Mouse (Mus musculus): Measurements from ENCODE around the gene Ctdsp2. TPM values are rescaled to one million over a fixed set of nuclear protein-coding genes. Genes with fewer than 3 reads are reported as not detected.

Gene Ctdsp2
- 37.1 and 39.6 TPM in 2 replicates for polyA plus RNA-seq (2015; fragmentation: Nextera tagmentation; extraction: Ambion mirVana)

GRCm38 (mm10) chr10:126978277-126978994 is at the start of gene Ctdsp2:
Gene Ctdsp2 (plus strand): TSS chr10:126978717.
- H3K27me3 ChIP-seq (replicated peaks), result no peaks in the 10 kb centered on the region
- H3K4me2 ChIP-seq, result peak within 1 kb of the TSS; percentile 86
- H3K4me3 ChIP-seq, result peak within 1 kb of the TSS; percentile 97
- no peaks in the 10 kb centered on the region for H3K36me3 ChIP-seq
- no peaks in the 10 kb centered on the region for H3K9me3 ChIP-seq
- peak within 1 kb of the TSS; percentile 100 for H3K27ac ChIP-seq (replicated peaks)
- WGBS, result under 1% methylated on average over 54 of the region's 56 CpGs
- peaks cover 47% of the 10 kb centered on the region for H3K4me1 ChIP-seq
- peak within 1 kb of the TSS; percentile 100 for H3K9ac ChIP-seq
- peak; percentile 89 for ATAC-seq (ENCODE audit: extremely low read depth, insufficient number of reproducible peaks, low FRiP score, low TSS enrichment)

GRCm38 (mm10) chr10:126928819-126929206 is 49.7 kb upstream of the Ctdsp2 start:
- peak overlapping the region; percentile 85 for H3K9ac ChIP-seq
- peak overlapping the region; percentile 58 for H3K4me3 ChIP-seq
- peak overlapping the region; percentile 97 for H3K27ac ChIP-seq (replicated peaks)
- no peaks in the 10 kb centered on the region for H3K36me3 ChIP-seq
- H3K27me3 ChIP-seq (replicated peaks), result no peaks in the 10 kb centered on the region; the same call in 1 of the 2 replicates
- H3K4me1 ChIP-seq, result peaks cover 68% of the 10 kb centered on the region
- peak overlapping the region; percentile 85 for H3K4me2 ChIP-seq
- no peak for ATAC-seq (ENCODE audit: extremely low read depth, insufficient number of reproducible peaks, low FRiP score, low TSS enrichment)
- WGBS, result 26% methylated on average over 12 of the region's 12 CpGs
- no peaks in the 10 kb centered on the region for H3K9me3 ChIP-seq

- Histone ChIP-seq H3K27ac (replicated peaks) (peak overlapping the region; percentile 97), H3K4me2 (peak overlapping the region; percentile 85; the same call in 1 of the 2 replicates), H3K9ac (peak overlapping the region; percentile 85), H3K27me3 (replicated peaks) (no peaks in the 10 kb centered on the region; the same call in 1 of the 2 replicates), H3K4me1 (peaks cover 63% of the 10 kb centered on the region), H3K36me3 (no peaks in the 10 kb centered on the region), H3K9me3 (no peaks in the 10 kb centered on the region), H3K4me3 (no peak overlapping the region)
- no peak for ATAC-seq (ENCODE audit: extremely low read depth, insufficient number of reproducible peaks, low FRiP score, low TSS enrichment)
- 60% methylated on average over 3 of the region's 3 CpGs for WGBS
Observed at GRCm38 (mm10) chr10:126929543-126929942, 49.0 kb upstream of the Ctdsp2 start.

- Histone ChIP-seq H3K27me3 (replicated peaks) (no peaks in the 10 kb centered on the region; the same call in 1 of the 2 replicates), H3K4me2 (peak overlapping the region; percentile 53), H3K4me1 (peaks cover 68% of the 10 kb centered on the region), H3K27ac (replicated peaks) (peak overlapping the region; percentile 97), H3K9me3 (no peaks in the 10 kb centered on the region), H3K4me3 (no peak overlapping the region), H3K9ac (peak overlapping the region; percentile 85), H3K36me3 (no peaks in the 10 kb centered on the region)
- WGBS, result 38% methylated on average over 15 of the region's 15 CpGs
- ATAC-seq (ENCODE audit: extremely low read depth, insufficient number of reproducible peaks, low FRiP score, low TSS enrichment), result peak; percentile 56; the same call in 1 of the 2 replicates
Observed at GRCm38 (mm10) chr10:126930270-126931121, 48.0 kb upstream of the Ctdsp2 start.

GRCm38 (mm10) chr10:126931123-126931759 is 47.3 kb upstream of the Ctdsp2 start:
- ATAC-seq (ENCODE audit: extremely low read depth, insufficient number of reproducible peaks, low FRiP score, low TSS enrichment), result no peak
- Histone ChIP-seq H3K4me3 (no peak overlapping the region), H3K27ac (replicated peaks) (peak overlapping the region; percentile 97), H3K36me3 (no peaks in the 10 kb centered on the region), H3K4me2 (peak overlapping the region; percentile 13; the same call in 1 of the 2 replicates), H3K9ac (peak overlapping the region; percentile 70), H3K4me1 (peaks cover 69% of the 10 kb centered on the region), H3K27me3 (replicated peaks) (no peaks in the 10 kb centered on the region; the same call in 1 of the 2 replicates), H3K9me3 (no peaks in the 10 kb centered on the region)
- WGBS, result 38% methylated on average over 8 of the region's 8 CpGs

- Histone ChIP-seq H3K4me3 (no peak overlapping the region), H3K9ac (peak overlapping the region; percentile 70), H3K27ac (replicated peaks) (peak overlapping the region; percentile 97), H3K36me3 (no peaks in the 10 kb centered on the region), H3K27me3 (replicated peaks) (no peaks in the 10 kb centered on the region), H3K4me1 (peaks cover 68% of the 10 kb centered on the region), H3K4me2 (peak overlapping the region; percentile 13; the same call in 1 of the 2 replicates), H3K9me3 (no peaks in the 10 kb centered on the region)
- no peak for ATAC-seq (ENCODE audit: extremely low read depth, insufficient number of reproducible peaks, low FRiP score, low TSS enrichment)
Observed at GRCm38 (mm10) chr10:126931760-126932139, 46.8 kb upstream of the Ctdsp2 start.

- no peaks in the 10 kb centered on the region for H3K36me3 ChIP-seq
- H3K4me1 ChIP-seq, result peaks cover 41% of the 10 kb centered on the region
- no peak overlapping the region for H3K9ac ChIP-seq
- H3K4me3 ChIP-seq, result no peak overlapping the region
- no peak for ATAC-seq (ENCODE audit: extremely low read depth, insufficient number of reproducible peaks, low FRiP score, low TSS enrichment)
- H3K27ac ChIP-seq (replicated peaks), result no peak overlapping the region
- WGBS, result 81% methylated on average over 13 of the region's 13 CpGs
- H3K27me3 ChIP-seq (replicated peaks), result no peaks in the 10 kb centered on the region
- H3K9me3 ChIP-seq, result peaks cover 4% of the 10 kb centered on the region; the same call in 1 of the 2 replicates
- no peak overlapping the region for H3K4me2 ChIP-seq
Observed at GRCm38 (mm10) chr10:126934561-126934960, 44.0 kb upstream of the Ctdsp2 start.

- ATAC-seq (ENCODE audit: extremely low read depth, insufficient number of reproducible peaks, low FRiP score, low TSS enrichment), result no peak
- H3K27me3 ChIP-seq (replicated peaks), result no peaks in the 10 kb centered on the region
- WGBS, result 80% methylated on average over 8 of the region's 8 CpGs
- H3K4me1 ChIP-seq, result peaks cover 39% of the 10 kb centered on the region
- H3K9ac ChIP-seq, result peak overlapping the region; percentile 64
- 0 out of 2 replicates have a peak overlapping the region, but pooled peaks have one; percentile 7 for H3K4me2 ChIP-seq
- H3K9me3 ChIP-seq, result peaks cover 4% of the 10 kb centered on the region; the same call in 1 of the 2 replicates
- peak overlapping the region; percentile 78 for H3K27ac ChIP-seq (replicated peaks)
- H3K36me3 ChIP-seq, result no peaks in the 10 kb centered on the region
- no peak overlapping the region for H3K4me3 ChIP-seq
Observed at GRCm38 (mm10) chr10:126935121-126935520, 43.4 kb upstream of the Ctdsp2 start.

- H3K4me2 ChIP-seq, result 0 out of 2 replicates have a peak overlapping the region, but pooled peaks have one; percentile 7
- WGBS, result 49% methylated on average over 18 of the region's 18 CpGs
Observed at GRCm38 (mm10) chr10:126935556-126936381, 42.7 kb upstream of the Ctdsp2 start.

GRCm38 (mm10) chr10:126940949-126941348 is 37.6 kb upstream of the Ctdsp2 start:
- peaks cover 25% of the 10 kb centered on the region for H3K4me1 ChIP-seq
- peak overlapping the region; percentile 18; the same call in 1 of the 2 replicates for H3K4me2 ChIP-seq
- peak overlapping the region; percentile 37 for H3K9ac ChIP-seq
- H3K4me3 ChIP-seq, result no peak overlapping the region
- H3K36me3 ChIP-seq, result no peaks in the 10 kb centered on the region
- peaks cover 4% of the 10 kb centered on the region; the same call in 1 of the 2 replicates for H3K9me3 ChIP-seq
- H3K27ac ChIP-seq (replicated peaks), result peak overlapping the region; percentile 81
- peak; percentile 62; the same call in 1 of the 2 replicates for ATAC-seq (ENCODE audit: extremely low read depth, insufficient number of reproducible peaks, low FRiP score, low TSS enrichment)
- H3K27me3 ChIP-seq (replicated peaks), result no peaks in the 10 kb centered on the region
- 28% methylated on average over 7 of the region's 7 CpGs for WGBS

More at GRCm38 (mm10) chr10:126935556-126936381, 42.7 kb upstream of the Ctdsp2 start:
- peak overlapping the region; percentile 64 for H3K9ac ChIP-seq
- H3K4me3 ChIP-seq, result no peak overlapping the region
- no peaks in the 10 kb centered on the region for H3K27me3 ChIP-seq (replicated peaks)
- H3K36me3 ChIP-seq, result no peaks in the 10 kb centered on the region
- H3K9me3 ChIP-seq, result peaks cover 4% of the 10 kb centered on the region; the same call in 1 of the 2 replicates
- no peak for ATAC-seq (ENCODE audit: extremely low read depth, insufficient number of reproducible peaks, low FRiP score, low TSS enrichment)
- peaks cover 39% of the 10 kb centered on the region for H3K4me1 ChIP-seq
- peak overlapping the region; percentile 78 for H3K27ac ChIP-seq (replicated peaks)

Measured in heart, embryonic 13.5 days (tissue).